Mouse (Mus musculus) mature B cell (primary cell): ENCODE results near the gene Irf4.

Experiments
- in situ Hi-C: fragments of 300-500 bp; cut with MboI; formaldehyde crosslinking; loops from 2 replicates; pipeline ENCODE4 v1.14.3; 2019

Gene Irf4

DNA sequence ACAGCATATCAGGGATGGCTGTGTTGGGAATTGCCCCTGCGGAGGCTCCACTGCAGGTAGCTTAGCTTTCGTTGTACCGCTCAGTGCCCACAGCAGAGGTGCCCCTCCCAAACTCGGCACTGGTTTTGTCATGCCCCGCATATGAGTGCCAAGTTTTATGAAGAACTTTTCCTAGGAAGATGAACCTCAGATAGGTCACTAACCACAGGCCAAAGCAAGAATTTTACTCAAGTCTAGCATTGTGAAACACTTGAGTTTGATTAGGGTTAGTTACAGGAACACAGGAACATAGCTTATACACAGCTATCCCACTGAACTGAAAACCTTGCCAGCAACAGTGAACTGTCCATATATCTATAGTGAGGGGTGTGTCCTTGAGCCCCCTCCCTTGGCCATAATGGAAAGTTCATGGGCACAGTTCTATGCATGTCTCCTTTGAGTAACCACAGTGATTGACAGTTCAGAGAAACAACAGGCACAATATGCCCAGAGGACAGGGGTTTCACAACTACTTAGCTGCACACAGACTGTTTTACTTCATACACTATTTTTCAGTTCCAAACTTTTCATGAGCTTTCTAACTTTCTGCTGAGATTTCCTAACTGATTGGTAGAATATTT lies 53.4 kb downstream of the Irf4 start:
- in situ Hi-C loops: no loop called here

DNA sequence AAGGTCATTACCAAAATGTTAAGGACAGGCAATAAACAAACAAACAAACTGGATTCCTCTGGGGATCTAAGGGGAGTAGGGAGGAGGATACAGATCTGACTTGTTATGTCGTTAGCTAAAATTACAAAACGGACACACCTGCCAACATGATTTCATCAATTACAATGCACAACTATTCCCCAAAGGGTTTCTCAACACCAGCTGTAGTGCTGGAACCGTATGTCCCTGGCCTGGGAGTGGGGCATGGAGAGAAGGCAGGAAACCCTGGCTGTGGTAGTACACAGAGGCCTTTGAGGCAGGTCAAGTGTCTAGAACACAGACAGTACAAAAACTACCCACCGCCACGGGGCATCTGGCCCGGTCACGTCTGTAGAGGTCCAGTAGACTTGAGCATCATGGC lies 60.2 kb downstream of the Irf4 start:
- in situ Hi-C loops: no loop called here

DNA sequence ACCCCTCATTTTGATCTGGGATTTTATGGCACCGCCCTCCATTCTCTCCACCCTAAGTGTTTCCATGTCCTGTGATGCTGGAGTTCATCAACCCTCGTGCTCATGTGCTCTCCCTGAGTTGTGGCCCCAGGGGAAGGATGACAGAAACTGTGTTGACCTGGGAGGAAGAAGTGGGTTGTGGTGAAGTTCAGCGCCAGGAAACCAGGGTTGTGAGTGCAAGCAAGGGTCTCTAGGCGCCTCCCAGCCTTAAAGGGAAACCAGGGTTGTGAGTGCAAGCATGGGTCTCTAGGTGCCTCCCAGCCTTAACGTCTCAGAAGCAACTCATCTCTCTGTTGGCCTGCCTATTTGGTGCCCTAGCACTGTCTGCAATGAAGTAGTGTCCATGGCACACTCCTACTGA lies 64.4 kb downstream of the Irf4 start:
- in situ Hi-C loops: no loop called here

DNA sequence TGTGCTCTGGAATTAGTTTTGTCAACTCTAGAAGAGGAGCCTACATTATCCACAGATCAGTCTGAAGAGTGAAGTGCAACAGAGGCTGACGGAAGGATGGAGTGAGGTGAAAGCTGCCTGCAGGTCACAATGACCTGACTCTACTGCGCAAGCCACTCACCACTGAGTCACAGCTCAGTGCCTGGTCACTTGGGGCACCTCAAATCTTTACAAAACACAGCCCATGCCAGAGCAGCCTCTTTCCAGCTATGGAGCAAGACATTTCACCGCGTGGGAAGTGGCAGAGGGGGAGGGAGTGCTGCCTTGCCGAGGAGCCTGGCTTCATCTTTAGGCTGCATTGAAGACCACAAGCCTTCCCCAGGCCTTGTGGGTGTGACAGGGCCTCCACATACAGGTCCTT lies 65.2 kb downstream of the Irf4 start:
- in situ Hi-C loops: no loop called here
